Mouse (Mus musculus): ENCODE data around the gene Plekha1. TPM values are rescaled to one million over a fixed set of nuclear protein-coding genes. Genes with fewer than 3 reads are reported as not detected.
A peak's percentile ranks its signal among the peaks of the same experiment; 100 is the strongest.

Plekha1 gene
- polyA plus RNA-seq, 1 experiment, result 63.3 TPM

- 72% methylated on average over 6 of the region's 6 CpGs for WGBS
- Histone ChIP-seq H3K27ac (ENCODE audit: insufficient read depth, low read depth, low read length) (peak overlapping the region; percentile 3; the same call in 1 of the 2 replicates), H3K27me3 (replicated peaks; ENCODE audit: control insufficient read depth, insufficient read depth, low read length) (no peaks in the 10 kb centered on the region)
Observed at GRCm38 (mm10) chr7:130961429-130961828, 95.9 kb downstream of the Plekha1 start.

More at GRCm38 (mm10) chr7:130961429-130961828, 95.9 kb downstream of the Plekha1 start:
- DNase-seq, result no peak
- Histone ChIP-seq H3K4me1 (ENCODE audit: control insufficient read depth, insufficient read depth, low read length) (peaks cover 22% of the 10 kb centered on the region; the same call in 1 of the 2 replicates), H3K4me3 (ENCODE audit: insufficient read depth, low read depth, low read length) (no peak overlapping the region), H3K36me3 (ENCODE audit: control insufficient read depth, insufficient read depth, low read length) (no peaks in the 10 kb centered on the region)
- TF ChIP-seq POLR2A (IDR thresholded peaks at IDR 0.05; ENCODE audit: low read depth, low read length) (no peak), CTCF (conservative IDR thresholded peaks at IDR 0.05; ENCODE audit: insufficient read depth, insufficient read length, low read depth, low read length) (no peak)

Other genes with a start within 250 kb of the Plekha1 start
- gene Btbd16, start 91.7 kb upstream of the Plekha1 start, polyA plus RNA-seq (2012; rRNA removed), result 0.06 and 0.12 TPM in 2 replicates
- gene Htra1, start 70.4 kb downstream of the Plekha1 start, polyA plus RNA-seq (2012; rRNA removed), result 97.0 and 98.2 TPM in 2 replicates
- 0.02 TPM in 1 of 2 replicates, not detected in the other for gene Dmbt1, start 166.3 kb downstream of the Plekha1 start, polyA plus RNA-seq (2012; rRNA removed)

Data from kidney, adult 2 months (tissue).